Mouse (Mus musculus) bone marrow, adult 2 months (tissue): Measurements from ENCODE around the gene Vars.

Experiments
- CTCF ChIP-seq: fragments of 200-500 bp; IDR thresholded peaks from 2 replicates; pipeline ENCODE4 v1.5.1; 2011; ENCODE audit warnings: low read length, control low read depth; ENCODE audit not compliant: control insufficient read depth, insufficient read depth
- POLR2A ChIP-seq: fragments of 200-500 bp; IDR thresholded peaks from 2 replicates; pipeline ENCODE4 v1.6.1; 2011; ENCODE audit warnings: low read depth, mild to moderate bottlenecking, control low read depth, low read length, borderline replicate concordance; ENCODE audit not compliant: control insufficient read depth

DNA sequence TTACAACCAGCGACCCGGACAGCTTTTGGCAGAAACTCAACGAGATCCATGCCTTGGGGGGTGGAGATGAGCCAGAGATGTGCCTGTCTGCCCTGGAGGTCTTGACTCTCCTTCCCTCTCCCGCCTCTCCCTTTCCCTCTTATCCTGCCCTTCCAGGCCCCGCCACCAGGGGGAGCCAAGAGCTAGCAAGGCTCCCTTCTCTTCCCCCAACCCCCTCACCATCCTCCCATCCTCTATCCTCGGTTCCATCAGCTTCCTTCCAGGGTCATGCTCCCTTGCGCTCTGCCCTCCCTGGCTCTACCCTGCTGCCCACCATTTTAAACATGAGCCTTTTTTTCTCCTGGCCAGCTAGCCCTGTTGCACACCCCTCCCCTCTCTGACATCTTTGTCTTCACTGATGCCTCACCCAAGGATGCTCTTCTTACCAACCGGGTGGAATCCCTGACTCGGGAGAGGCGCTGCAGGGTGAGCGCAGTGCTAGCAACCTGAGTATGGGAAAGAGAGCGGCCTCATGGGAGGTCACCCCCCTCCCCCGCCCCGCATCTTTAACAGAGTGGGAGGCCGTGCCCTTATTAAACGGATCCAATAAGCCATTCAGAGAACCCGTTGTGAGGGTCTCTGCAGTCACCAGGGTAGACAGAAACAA lies 20.5 kb downstream of the Vars start:
- no peak for TF ChIP-seq POLR2A
- TF ChIP-seq CTCF = peak; percentile 99
